Mouse (Mus musculus) hindbrain, embryonic 16.5 days (tissue): ENCODE measurements around the gene Lamtor5. TPM values are rescaled to one million over a fixed set of nuclear protein-coding genes. Genes with fewer than 3 reads are reported as not detected.
A peak's percentile ranks its signal among the peaks of the same experiment; 100 is the strongest.

ENCODE experiments used
- ATAC-seq: fragments of 200-750 bp; cut with Nextera tagmentation; 2 replicates; pipeline ENCODE4 v1.8.0; 2017; ENCODE audit warnings: moderate TSS enrichment, moderate library complexity
- H3K27ac ChIP-seq: fragments of 300-500 bp; sonication (generic); 2 replicates; pipeline ENCODE4 v1.5.1; 2014; ENCODE audit warnings: low read depth, mild to moderate bottlenecking, control low read depth, low read length, moderate library complexity
- H3K27me3 ChIP-seq: fragments of 300-500 bp; sonication (generic); replicated peaks from 2 replicates; pipeline ENCODE4 v1.6.1; 2014; ENCODE audit warnings: low read length; ENCODE audit not compliant: control insufficient read depth, insufficient read depth
- H3K36me3 ChIP-seq: fragments of 300-500 bp; sonication (generic); 2 replicates; pipeline ENCODE4 v1.6.1; 2014; ENCODE audit warnings: mild to moderate bottlenecking, low read length, moderate library complexity, mixed read lengths; ENCODE audit not compliant: control insufficient read depth, insufficient read depth
- H3K4me1 ChIP-seq: fragments of 300-500 bp; sonication (generic); 2 replicates; pipeline ENCODE4 v1.6.1; 2014; ENCODE audit warnings: low read depth, low read length; ENCODE audit not compliant: control insufficient read depth, insufficient read depth
- H3K4me2 ChIP-seq: fragments of 300-500 bp; sonication (generic); 2 replicates; pipeline ENCODE4 v1.6.1; 2014; ENCODE audit warnings: mild to moderate bottlenecking, low read length, control low read depth, moderate library complexity
- H3K4me3 ChIP-seq: fragments of 300-500 bp; sonication (generic); 2 replicates; pipeline ENCODE4 v1.5.1; 2014; ENCODE audit warnings: mild to moderate bottlenecking, low read length, control low read depth, moderate library complexity
- H3K9ac ChIP-seq: fragments of 300-500 bp; sonication (generic); 2 replicates; pipeline ENCODE4 v1.6.1; 2014; ENCODE audit warnings: low read depth, mild to moderate bottlenecking, control low read depth, low read length, moderate library complexity
- H3K9me3 ChIP-seq: fragments of 300-500 bp; sonication (generic); 2 replicates; pipeline ENCODE4 v1.6.1; 2014; ENCODE audit warnings: mild to moderate bottlenecking, low read length, moderate library complexity; ENCODE audit not compliant: control insufficient read depth
- WGBS: fragments of 180-500 bp; shearing (Covaris S2); extraction: QIAGEN DNeasy Blood & Tissue Kit; methylation state at CpG from one replicate; pipeline ENCODE4 v1.1.7; 2014; 5-methylcytosine and 5-hydroxymethylcytosine counted together
- polyA plus RNA-seq: library from polyadenylated mRNA; unstranded; fragments of >200 nt; fragmentation: Nextera tagmentation; extraction: Ambion mirVana; gene quantifications from 2 replicates; pipeline ENCODE4 v1.2.1, GENCODE M21; 2015

Lamtor5 gene
- polyA plus RNA-seq, 1 experiment from 2014 or later, result 182 TPM

GRCm38 (mm10) chr3:107257924-107258323 lies 20.7 kb upstream of the Lamtor5 start:
- Histone ChIP-seq H3K36me3 (no peaks in the 10 kb centered on the region), H3K4me3 (no peak overlapping the region), H3K27me3 (no peaks in the 10 kb centered on the region), H3K4me1 (peaks cover 7% of the 10 kb centered on the region), H3K9ac (no peak overlapping the region), H3K27ac (no peak overlapping the region), H3K4me2 (no peak overlapping the region), H3K9me3 (no peaks in the 10 kb centered on the region)
- no peak for ATAC-seq
- 47% methylated on average over 5 of the region's 5 CpGs for WGBS

- Histone ChIP-seq H3K27me3 (no peaks in the 10 kb centered on the region), H3K4me1 (peaks cover 7% of the 10 kb centered on the region), H3K4me3 (no peak overlapping the region), H3K4me2 (no peak overlapping the region), H3K9me3 (no peaks in the 10 kb centered on the region), H3K36me3 (no peaks in the 10 kb centered on the region), H3K27ac (no peak overlapping the region), H3K9ac (no peak overlapping the region)
- 36% methylated on average over 8 of the region's 8 CpGs for WGBS
- peak; percentile 55 for ATAC-seq
Observed at GRCm38 (mm10) chr3:107260956-107261850, 17.5 kb upstream of the Lamtor5 start.

GRCm38 (mm10) chr3:107261851-107262165 lies 16.9 kb upstream of the Lamtor5 start:
- peak; percentile 46 for ATAC-seq
- Histone ChIP-seq H3K4me1 (peaks cover 7% of the 10 kb centered on the region), H3K9me3 (no peaks in the 10 kb centered on the region), H3K27me3 (no peaks in the 10 kb centered on the region), H3K9ac (no peak overlapping the region), H3K27ac (no peak overlapping the region), H3K36me3 (no peaks in the 10 kb centered on the region), H3K4me2 (no peak overlapping the region), H3K4me3 (no peak overlapping the region)
- 29% methylated on average over 7 of the region's 7 CpGs for WGBS

- no peaks in the 10 kb centered on the region for H3K27me3 ChIP-seq
- WGBS, result 75% methylated on average over 2 of the region's 2 CpGs
- no peaks in the 10 kb centered on the region for H3K9me3 ChIP-seq
- H3K36me3 ChIP-seq, result no peaks in the 10 kb centered on the region
- H3K27ac ChIP-seq, result no peak overlapping the region
- H3K4me1 ChIP-seq, result no peaks in the 10 kb centered on the region
- H3K4me3 ChIP-seq, result no peak overlapping the region
- H3K9ac ChIP-seq, result no peak overlapping the region
- no peak for ATAC-seq
- H3K4me2 ChIP-seq, result no peak overlapping the region
Observed at GRCm38 (mm10) chr3:107266814-107267345, 11.8 kb upstream of the Lamtor5 start.

GRCm38 (mm10) chr3:107272433-107272832 lies 6.2 kb upstream of the Lamtor5 start:
- H3K27ac ChIP-seq, result no peak overlapping the region
- no peak overlapping the region for H3K4me2 ChIP-seq
- H3K4me1 ChIP-seq, result no peaks in the 10 kb centered on the region
- 0 out of 2 replicates have a peak, but pooled peaks cover 2% of the 10 kb centered on the region for H3K27me3 ChIP-seq
- ATAC-seq, result no peak
- no peak overlapping the region for H3K4me3 ChIP-seq
- 83% methylated on average over 3 of the region's 3 CpGs for WGBS
- no peaks in the 10 kb centered on the region for H3K36me3 ChIP-seq
- H3K9ac ChIP-seq, result no peak overlapping the region
- no peaks in the 10 kb centered on the region for H3K9me3 ChIP-seq

GRCm38 (mm10) chr3:107273820-107274219 lies 4.8 kb upstream of the Lamtor5 start:
- Histone ChIP-seq H3K27ac (no peak overlapping the region), H3K4me3 (no peak overlapping the region), H3K9me3 (no peaks in the 10 kb centered on the region), H3K4me2 (no peak overlapping the region), H3K9ac (no peak overlapping the region), H3K27me3 (0 out of 2 replicates have a peak, but pooled peaks cover 2% of the 10 kb centered on the region), H3K4me1 (no peaks in the 10 kb centered on the region; the same call in 1 of the 2 replicates), H3K36me3 (no peaks in the 10 kb centered on the region)
- ATAC-seq, result peak; percentile 85
- 18% methylated on average over 3 of the region's 3 CpGs for WGBS

- ATAC-seq, result no peak
- Histone ChIP-seq H3K4me1 (peaks cover 11% of the 10 kb centered on the region), H3K4me3 (no peak overlapping the region), H3K27ac (no peak overlapping the region), H3K27me3 (0 out of 2 replicates have a peak, but pooled peaks cover 2% of the 10 kb centered on the region), H3K9me3 (no peaks in the 10 kb centered on the region), H3K9ac (no peak overlapping the region), H3K4me2 (no peak overlapping the region), H3K36me3 (no peaks in the 10 kb centered on the region)
- WGBS, result 68% methylated on average over 5 of the region's 5 CpGs
Observed at GRCm38 (mm10) chr3:107275351-107275750, 3.3 kb upstream of the Lamtor5 start.

- H3K27ac ChIP-seq, result no peak overlapping the region
- H3K9me3 ChIP-seq, result no peaks in the 10 kb centered on the region
- H3K27me3 ChIP-seq, result 0 out of 2 replicates have a peak, but pooled peaks cover 2% of the 10 kb centered on the region
- H3K36me3 ChIP-seq, result no peaks in the 10 kb centered on the region
- H3K4me1 ChIP-seq, result peaks cover 11% of the 10 kb centered on the region
- H3K4me3 ChIP-seq, result no peak overlapping the region
- no peak overlapping the region for H3K9ac ChIP-seq
- WGBS, result 61% methylated on average over 4 of the region's 4 CpGs
- no peak overlapping the region for H3K4me2 ChIP-seq
- no peak for ATAC-seq
Observed at GRCm38 (mm10) chr3:107275996-107276395, 2.7 kb upstream of the Lamtor5 start.

- Histone ChIP-seq H3K9me3 (no peaks in the 10 kb centered on the region), H3K9ac (no peak overlapping the region), H3K4me2 (no peak overlapping the region), H3K27me3 (0 out of 2 replicates have a peak, but pooled peaks cover 2% of the 10 kb centered on the region), H3K36me3 (no peaks in the 10 kb centered on the region), H3K4me1 (peaks cover 11% of the 10 kb centered on the region), H3K4me3 (no peak overlapping the region), H3K27ac (no peak overlapping the region)
- ATAC-seq, result no peak
- WGBS, result 90% methylated on average over 3 of the region's 3 CpGs
Observed at GRCm38 (mm10) chr3:107276626-107277025, 2.0 kb upstream of the Lamtor5 start.
